Mouse (Mus musculus) cortical plate, adult 2 months (tissue): ENCODE data around the gene Ppm1a. TPM values are rescaled to one million over a fixed set of nuclear protein-coding genes. Genes with fewer than 3 reads are reported as not detected.
"Not testable (repeated sequence)": the region's sequence is repeated elsewhere in the genome, so short reads cannot be mapped to it uniquely, and the experiment has no call there.

Experiments
- H3K27ac ChIP-seq: fragments of 200-500 bp; 2 replicates; pipeline ENCODE4 v1.5.1; 2012; ENCODE audit warnings: low read length, control low read depth, inconsistent platforms; ENCODE audit not compliant: insufficient read depth
- H3K4me1 ChIP-seq: fragments of 200-500 bp; 2 replicates; pipeline ENCODE4 v1.6.1; 2011; ENCODE audit warnings: low read length; ENCODE audit not compliant: control insufficient read depth, insufficient read depth
- H3K4me3 ChIP-seq: fragments of 200-500 bp; 2 replicates; pipeline ENCODE4 v1.5.1; 2011; ENCODE audit warnings: mild to moderate bottlenecking, low read length, control low read depth; ENCODE audit not compliant: insufficient read depth
- CTCF ChIP-seq: fragments of 200-500 bp; IDR thresholded peaks from 2 replicates; pipeline ENCODE4 v1.5.1; 2011; ENCODE audit warnings: mild to moderate bottlenecking, control low read depth, low read length; ENCODE audit not compliant: insufficient read depth; ENCODE audit errors: extremely low read depth
- POLR2A ChIP-seq: fragments of 200-500 bp; IDR thresholded peaks from 2 replicates; pipeline ENCODE4 v1.6.1; 2011; ENCODE audit warnings: mild to moderate bottlenecking, low read length, control low read depth; ENCODE audit not compliant: insufficient read depth; ENCODE audit errors: extremely low read depth
- polyA plus RNA-seq: library from polyadenylated mRNA; depleted of rRNA; stranded (reverse); fragments of >200 nt; gene quantifications from 2 replicates; pipeline ENCODE4 v1.2.3, GENCODE M21; 2012

Gene Ppm1a
- polyA plus RNA-seq, 1 experiment, result 187 TPM

GRCm38 (mm10) chr12:72777244-72777643, 20.0 kb downstream of the Ppm1a start:
- Histone ChIP-seq H3K4me1 (peaks cover 1% of the 10 kb centered on the region; the same call in 1 of the 2 replicates), H3K4me3 (no peak overlapping the region), H3K27ac (no peak overlapping the region)
- TF ChIP-seq CTCF (no peak), POLR2A (no peak)

GRCm38 (mm10) chr12:72780136-72780535, 22.9 kb downstream of the Ppm1a start:
- TF ChIP-seq POLR2A, result no peak
- TF ChIP-seq CTCF, result no peak
- H3K4me1 ChIP-seq, result peaks cover 1% of the 10 kb centered on the region; the same call in 1 of the 2 replicates
- no peak overlapping the region for H3K27ac ChIP-seq
- no peak overlapping the region for H3K4me3 ChIP-seq

DNA sequence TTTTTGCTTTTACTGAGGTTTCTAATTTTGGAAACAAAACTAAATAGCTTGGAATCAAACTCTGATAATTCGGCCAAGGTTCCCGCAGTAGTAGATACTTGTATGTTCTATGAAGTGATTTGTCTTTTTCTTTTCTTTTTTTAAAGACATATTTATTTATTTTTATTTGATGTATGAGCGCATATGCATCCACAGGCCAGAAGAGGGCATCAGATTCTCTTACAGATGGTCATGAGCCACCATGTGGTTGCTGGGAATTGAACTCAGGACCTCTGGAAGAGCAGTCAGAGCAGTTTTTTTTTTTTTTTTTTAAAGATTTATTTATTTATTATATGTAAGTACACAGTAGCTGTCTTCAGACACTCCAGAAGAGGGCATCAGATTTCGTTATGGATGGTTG, 25.5 kb downstream of the Ppm1a start:
- not testable (repeated sequence) for H3K4me3 ChIP-seq, H3K4me1 ChIP-seq, H3K27ac ChIP-seq

- Histone ChIP-seq H3K4me3 (no peak overlapping the region), H3K4me1 (peaks cover 3% of the 10 kb centered on the region), H3K27ac (no peak overlapping the region)
- TF ChIP-seq POLR2A (no peak), CTCF (no peak)
Observed at GRCm38 (mm10) chr12:72785183-72785930, 28.1 kb downstream of the Ppm1a start.

DNA sequence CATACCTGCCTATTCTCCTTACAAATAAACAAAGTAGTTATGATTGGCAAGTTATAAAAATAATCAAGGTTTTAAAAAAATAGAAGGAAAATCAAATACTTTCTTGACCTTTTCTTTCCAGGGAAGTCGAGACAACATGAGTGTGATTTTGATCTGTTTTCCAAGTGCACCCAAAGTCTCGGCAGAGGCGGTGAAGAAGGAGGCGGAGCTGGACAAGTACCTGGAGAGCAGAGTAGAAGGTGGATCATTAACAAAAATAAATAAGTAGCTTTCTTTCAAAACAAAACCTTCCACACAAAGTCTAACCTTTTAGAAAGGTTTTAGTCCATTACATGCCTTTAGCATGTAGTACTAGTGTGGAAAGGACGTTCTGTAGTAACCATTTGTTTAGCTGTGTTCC, 29.3 kb downstream of the Ppm1a start:
- Histone ChIP-seq H3K27ac (no peak overlapping the region), H3K4me1 (peaks cover 2% of the 10 kb centered on the region), H3K4me3 (no peak overlapping the region)
- TF ChIP-seq CTCF, result no peak
- no peak for TF ChIP-seq POLR2A

DNA sequence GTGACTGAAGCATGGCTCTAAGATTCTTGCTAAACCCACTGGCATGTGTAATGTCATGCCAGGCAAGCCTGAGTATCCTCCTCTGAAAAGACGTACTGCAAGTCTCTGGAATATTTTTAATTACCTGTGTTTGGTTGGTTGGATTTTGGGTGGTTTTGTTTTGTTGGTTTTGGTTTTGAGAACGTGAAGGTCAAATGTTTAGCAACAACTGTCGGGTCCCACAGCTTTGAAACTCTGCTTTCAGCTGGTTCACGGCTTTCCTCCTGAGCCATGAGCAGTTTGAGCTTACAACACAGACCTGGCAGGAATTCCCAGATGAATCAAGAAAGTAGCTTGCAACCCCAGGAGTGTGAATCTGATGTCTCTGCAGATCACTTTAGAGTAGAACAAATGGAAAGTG, 29.7 kb downstream of the Ppm1a start:
- H3K4me1 ChIP-seq, result peaks cover 2% of the 10 kb centered on the region
- H3K27ac ChIP-seq, result no peak overlapping the region
- H3K4me3 ChIP-seq, result no peak overlapping the region
- TF ChIP-seq CTCF, result no peak
- TF ChIP-seq POLR2A, result no peak

GRCm38 (mm10) chr12:72790538-72790937, 33.3 kb downstream of the Ppm1a start:
- Histone ChIP-seq H3K4me3 (no peak overlapping the region), H3K27ac (no peak overlapping the region), H3K4me1 (peaks cover 2% of the 10 kb centered on the region; the same call in 1 of the 2 replicates)
- no peak for TF ChIP-seq POLR2A
- no peak for TF ChIP-seq CTCF

GRCm38 (mm10) chr12:72792320-72793091, 35.3 kb downstream of the Ppm1a start:
- TF ChIP-seq CTCF, result no peak
- TF ChIP-seq POLR2A, result no peak
- H3K27ac ChIP-seq, result no peak overlapping the region
- no peak overlapping the region for H3K4me3 ChIP-seq
- H3K4me1 ChIP-seq, result peaks cover 2% of the 10 kb centered on the region; the same call in 1 of the 2 replicates

DNA sequence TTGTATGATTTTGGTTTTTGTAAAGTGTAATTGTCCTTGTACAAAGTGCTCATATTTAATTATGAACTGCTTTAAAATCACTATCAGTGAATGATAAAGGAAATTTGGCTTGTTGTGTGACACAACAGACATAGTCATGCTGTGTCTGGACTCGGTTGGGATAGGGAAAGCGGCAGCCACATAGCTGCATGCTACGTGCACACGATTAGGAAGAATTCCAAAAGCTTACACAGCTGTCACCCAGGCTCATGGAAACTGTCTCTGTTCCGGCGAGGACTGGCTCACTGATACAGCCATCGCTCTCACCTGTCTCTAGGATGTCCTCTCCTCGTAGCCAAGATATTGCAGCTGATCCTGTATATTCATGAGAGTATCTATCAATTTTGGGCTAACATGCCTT, 36.7 kb downstream of the Ppm1a start:
- H3K4me1 ChIP-seq, result no peaks in the 10 kb centered on the region
- no peak overlapping the region for H3K4me3 ChIP-seq
- no peak overlapping the region for H3K27ac ChIP-seq
- TF ChIP-seq POLR2A (no peak), CTCF (no peak)

DNA sequence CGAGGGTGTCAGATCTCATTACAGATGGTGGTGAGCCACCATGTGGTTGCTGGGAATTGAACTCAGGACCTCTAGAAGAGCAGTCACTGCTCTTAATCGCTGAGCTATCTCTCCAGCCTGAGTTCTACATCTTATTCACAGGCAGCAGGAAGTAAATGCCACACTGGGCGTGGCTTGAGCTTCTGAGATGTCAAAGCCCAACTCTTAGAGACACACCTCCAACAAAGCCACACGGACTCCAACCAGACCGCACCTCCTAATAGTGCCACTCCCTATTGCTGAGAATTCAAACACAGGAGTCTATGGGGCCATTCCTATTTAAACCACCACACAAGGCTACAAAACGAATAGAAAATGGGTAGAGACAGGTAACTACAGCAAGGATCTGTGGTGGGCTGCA, 52.5 kb downstream of the Ppm1a start:
- Histone ChIP-seq H3K4me3 (no peak overlapping the region), H3K4me1 (no peaks in the 10 kb centered on the region), H3K27ac (no peak overlapping the region)
- TF ChIP-seq POLR2A (no peak), CTCF (no peak)
